Mouse (Mus musculus): ENCODE data around the gene Zmym4. TPM values are rescaled to one million over a fixed set of nuclear protein-coding genes. Genes with fewer than 3 reads are reported as not detected.

Gene Zmym4
- total and polyA plus RNA-seq, 3 experiments = 13.6 to 22.8 (median 18.0) TPM

- H3K9me3 ChIP-seq (replicated peaks; ENCODE audit: low read length) = peaks cover 2% of the 10 kb centered on the region
- H3K4me1 ChIP-seq (ENCODE audit: control insufficient read depth in 1 of 2, insufficient read depth in 2 of 2) = peaks cover 2 to 42% of the 10 kb centered on the region in 2 experiments; a peak in 3 of 4 replicates
- dilution Hi-C loops (cut with MboI; ENCODE audit: extremely low pct_ligation_motif_present, extremely low pct_unique_long_range_greater_than_20kb, low sequenced_read_pairs) = no loop called here
- no peak overlapping the region for H3K9ac ChIP-seq (ENCODE audit: insufficient read depth, low read depth)
- H3K27me3 ChIP-seq (replicated peaks) = no peaks in the 10 kb centered on the region
- in situ Hi-C loops (cut with MboI; ENCODE audit: low pct_ligation_motif_present, low pct_unique_long_range_greater_than_20kb, low sequenced_read_pairs) = no loop called here
- H3K79me2 ChIP-seq (replicated peaks; ENCODE audit: control insufficient read depth, extremely low read depth, insufficient read depth, poor library complexity, severe bottlenecking) = no peaks in the 10 kb centered on the region
- no peak for TF ChIP-seq MEF2A (IDR thresholded peaks at IDR 0.05; ENCODE audit: borderline replicate concordance, low read depth, low read length)
- TF ChIP-seq MAX (IDR thresholded peaks at IDR 0.05; ENCODE audit: low read length) = no peak
- no peak for TF ChIP-seq ZC3H11A (IDR thresholded peaks at IDR 0.05; ENCODE audit: low read depth, low read length)
- no peak for TF ChIP-seq USF2 (conservative IDR thresholded peaks at IDR 0.05; ENCODE audit: low read depth, low read length)
- TF ChIP-seq ZNF384 (IDR thresholded peaks at IDR 0.05; ENCODE audit: low read depth, low read length) = no peak
- TF ChIP-seq USF1 (IDR thresholded peaks at IDR 0.05; ENCODE audit: low read depth, low read length) = no peak
- TF ChIP-seq TCF12 (IDR thresholded peaks at IDR 0.05; ENCODE audit: low read depth, low read length) = no peak
- TF ChIP-seq POLR2A (IDR thresholded peaks at IDR 0.05; ENCODE audit: low read depth, low read length) = no peak
- TF ChIP-seq IRF4 (IDR thresholded peaks at IDR 0.05; ENCODE audit: low read depth, low read length) = no peak
- no peak for TF ChIP-seq CHD1 (IDR thresholded peaks at IDR 0.05; ENCODE audit: low read depth, low read length)
- no peak for TF ChIP-seq ZKSCAN1 (IDR thresholded peaks at IDR 0.05; ENCODE audit: borderline replicate concordance, low read depth, low read length)
- TF ChIP-seq KAT2A (IDR thresholded peaks at IDR 0.05; ENCODE audit: insufficient replicate concordance, low read length) = no peak
- TF ChIP-seq TBP (conservative IDR thresholded peaks at IDR 0.05; ENCODE audit: low read depth, low read length) = no peak
- no peak for TF ChIP-seq GABPA (IDR thresholded peaks at IDR 0.05; ENCODE audit: insufficient replicate concordance, low read depth, low read length)
- no peak for TF ChIP-seq POLR2AphosphoS2 (IDR thresholded peaks at IDR 0.05; ENCODE audit: low read depth, low read length)
- TF ChIP-seq BHLHE40 (IDR thresholded peaks at IDR 0.05; ENCODE audit: low read depth, low read length) = no peak
- TF ChIP-seq MAZ (IDR thresholded peaks at IDR 0.05; ENCODE audit: low read depth, low read length) = no peak
- TF ChIP-seq HCFC1 (IDR thresholded peaks at IDR 0.05; ENCODE audit: low read depth, low read length) = no peak
- no peak for TF ChIP-seq PAX5 (IDR thresholded peaks at IDR 0.05; ENCODE audit: low read length)
- no peak for TF ChIP-seq RCOR1 (conservative IDR thresholded peaks at IDR 0.05; ENCODE audit: low read depth, low read length)
- no peak overlapping the region for H3K4me3 ChIP-seq (replicated peaks in 1 of 3; ENCODE audit: low read depth in 2 of 3, low read length in 2 of 3, poor library complexity in 1 of 3)
- no peak overlapping the region for H3K4me2 ChIP-seq (ENCODE audit: insufficient read depth, low read depth, poor library complexity, severe bottlenecking)
- peaks cover 30 to 49% of the 10 kb centered on the region in 2 experiments for H3K36me3 ChIP-seq (replicated peaks in 1 of 2; ENCODE audit: control insufficient read depth in 1 of 2, insufficient read depth in 1 of 2, low read length in 1 of 2)
- no peak overlapping the region for H3K27ac ChIP-seq (ENCODE audit: insufficient read depth, low read depth)
- no peak for DNase-seq (ENCODE audit: extremely low read depth)
Observed at GRCm38 (mm10) chr4:126814854-126815253, 153.1 kb downstream of the Zmym4 start.

DNA sequence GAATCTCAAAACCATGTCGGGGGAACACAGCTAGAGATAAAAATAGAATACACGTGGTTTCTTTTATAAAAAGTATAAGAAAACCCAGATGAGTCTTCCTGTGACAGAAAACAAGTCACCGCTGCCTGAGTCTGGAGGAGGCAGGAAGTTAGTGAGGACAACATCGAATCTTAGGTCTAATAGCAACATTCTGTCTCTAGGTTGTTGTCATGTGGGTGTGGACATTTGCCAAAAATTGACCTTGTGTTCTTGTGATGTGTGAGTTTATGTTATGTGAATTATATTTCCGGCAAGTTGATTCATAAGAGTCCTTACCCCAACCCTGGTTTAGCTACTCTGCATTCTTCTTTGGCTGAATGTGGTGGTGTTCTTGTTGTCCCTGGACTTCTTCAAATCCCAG is 154.7 kb downstream of the Zmym4 start:
- TF ChIP-seq ZKSCAN1 (IDR thresholded peaks at IDR 0.05; ENCODE audit: borderline replicate concordance, low read depth, low read length) = no peak
- no peak for TF ChIP-seq BHLHE40 (IDR thresholded peaks at IDR 0.05; ENCODE audit: low read depth, low read length)
- no peak for TF ChIP-seq CHD1 (IDR thresholded peaks at IDR 0.05; ENCODE audit: low read depth, low read length)
- TF ChIP-seq USF1 (IDR thresholded peaks at IDR 0.05; ENCODE audit: low read depth, low read length) = no peak
- no peak for TF ChIP-seq ETS1 (conservative IDR thresholded peaks at IDR 0.05; ENCODE audit: low read depth, low read length)
- TF ChIP-seq RCOR1 (conservative IDR thresholded peaks at IDR 0.05; ENCODE audit: low read depth, low read length) = no peak
- TF ChIP-seq HCFC1 (IDR thresholded peaks at IDR 0.05; ENCODE audit: low read depth, low read length) = no peak
- no peak for TF ChIP-seq MAZ (IDR thresholded peaks at IDR 0.05; ENCODE audit: low read depth, low read length)
- TF ChIP-seq KAT2A (IDR thresholded peaks at IDR 0.05; ENCODE audit: insufficient replicate concordance, low read length) = no peak
- no peak for TF ChIP-seq CTCF (conservative IDR thresholded peaks at IDR 0.05 in 1 of 2, IDR thresholded peaks at IDR 0.05 in 1 of 2; ENCODE audit: low read depth in 2 of 2, low read length in 2 of 2)
- TF ChIP-seq POLR2AphosphoS2 (IDR thresholded peaks at IDR 0.05; ENCODE audit: low read depth, low read length) = no peak
- no peak for TF ChIP-seq MEF2A (IDR thresholded peaks at IDR 0.05; ENCODE audit: borderline replicate concordance, low read depth, low read length)
- no peak for TF ChIP-seq JUND (conservative IDR thresholded peaks at IDR 0.05; ENCODE audit: low read depth, low read length)
- no peak for TF ChIP-seq MAFK (IDR thresholded peaks at IDR 0.05; ENCODE audit: insufficient replicate concordance, low read length)
- TF ChIP-seq JUN (IDR thresholded peaks at IDR 0.05; ENCODE audit: insufficient read depth, low read depth, low read length) = no peak
- no peak for TF ChIP-seq USF2 (conservative IDR thresholded peaks at IDR 0.05; ENCODE audit: low read depth, low read length)
- TF ChIP-seq EP300 (IDR thresholded peaks at IDR 0.05; ENCODE audit: low read length) = no peak
- no peak for TF ChIP-seq POLR2A (IDR thresholded peaks at IDR 0.05; ENCODE audit: low read depth, low read length)
- no peak for TF ChIP-seq RAD21 (IDR thresholded peaks at IDR 0.05; ENCODE audit: low read depth, low read length)
- H3K79me2 ChIP-seq (replicated peaks; ENCODE audit: control insufficient read depth, extremely low read depth, insufficient read depth, poor library complexity, severe bottlenecking) = no peaks in the 10 kb centered on the region
- no peak overlapping the region for H3K4me3 ChIP-seq (replicated peaks in 1 of 3; ENCODE audit: low read depth in 2 of 3, low read length in 2 of 3, poor library complexity in 1 of 3)
- no peak overlapping the region for H3K9ac ChIP-seq (ENCODE audit: insufficient read depth, low read depth)
- no peaks in the 10 kb centered on the region for H3K27me3 ChIP-seq (replicated peaks)
- H3K4me2 ChIP-seq (ENCODE audit: insufficient read depth, low read depth, poor library complexity, severe bottlenecking) = no peak overlapping the region
- DNase-seq (ENCODE audit: extremely low read depth) = no peak
- dilution Hi-C loops (cut with MboI; ENCODE audit: extremely low pct_ligation_motif_present, extremely low pct_unique_long_range_greater_than_20kb, low sequenced_read_pairs) = no loop called here
- H3K36me3 ChIP-seq (replicated peaks in 1 of 2; ENCODE audit: control insufficient read depth in 1 of 2, insufficient read depth in 1 of 2, low read length in 1 of 2) = peaks cover 32 to 60% of the 10 kb centered on the region in 2 experiments
- no peak overlapping the region for H3K27ac ChIP-seq (ENCODE audit: insufficient read depth, low read depth)
- H3K9me3 ChIP-seq (replicated peaks; ENCODE audit: low read length) = peaks cover 2% of the 10 kb centered on the region
- in situ Hi-C loops (cut with MboI; ENCODE audit: low pct_ligation_motif_present, low pct_unique_long_range_greater_than_20kb, low sequenced_read_pairs) = no loop called here
- H3K4me1 ChIP-seq (ENCODE audit: control insufficient read depth in 1 of 2, insufficient read depth in 2 of 2) = peaks cover 2 to 35% of the 10 kb centered on the region in 2 experiments; a peak in 3 of 4 replicates

Data from CH12.LX (cell line).